Mouse (Mus musculus) lung, postnatal 10 days (tissue): ENCODE results near the gene Ush2a.

Source experiments
- DNase-seq: peaks from one replicate; pipeline ENCODE4 v3.0.0; 2021

The Ush2a gene

GRCm38 (mm10) chr1:188387820-188388471 lies 126.1 kb downstream of the Ush2a start:
- DNase-seq, result no peak

- no peak for DNase-seq
Observed at GRCm38 (mm10) chr1:188390080-188390479, 128.3 kb downstream of the Ush2a start.

GRCm38 (mm10) chr1:188407176-188407575 lies 145.4 kb downstream of the Ush2a start:
- DNase-seq, result no peak

GRCm38 (mm10) chr1:188407613-188408386 lies 146.0 kb downstream of the Ush2a start:
- DNase-seq, result no peak

- DNase-seq, result no peak
Observed at GRCm38 (mm10) chr1:188410547-188410946, 148.7 kb downstream of the Ush2a start.

GRCm38 (mm10) chr1:188420543-188420942 lies 158.7 kb downstream of the Ush2a start:
- no peak for DNase-seq

GRCm38 (mm10) chr1:188428172-188428571 lies 166.3 kb downstream of the Ush2a start:
- DNase-seq, result no peak

GRCm38 (mm10) chr1:188430689-188431088 lies 168.9 kb downstream of the Ush2a start:
- peak; percentile 6 for DNase-seq

GRCm38 (mm10) chr1:188447964-188448363 lies 186.1 kb downstream of the Ush2a start:
- no peak for DNase-seq

GRCm38 (mm10) chr1:188456466-188457175 lies 194.8 kb downstream of the Ush2a start:
- DNase-seq, result no peak

GRCm38 (mm10) chr1:188457221-188458008 lies 195.6 kb downstream of the Ush2a start:
- DNase-seq, result no peak

GRCm38 (mm10) chr1:188461203-188461602 lies 199.4 kb downstream of the Ush2a start:
- no peak for DNase-seq

- DNase-seq, result no peak
Observed at GRCm38 (mm10) chr1:188464653-188465052, 202.8 kb downstream of the Ush2a start.

- DNase-seq, result peak; percentile 14
Observed at GRCm38 (mm10) chr1:188468371-188468783, 206.6 kb downstream of the Ush2a start.

- DNase-seq, result no peak
Observed at GRCm38 (mm10) chr1:188504958-188505357, 243.1 kb downstream of the Ush2a start.

GRCm38 (mm10) chr1:188518792-188519191 lies 257.0 kb downstream of the Ush2a start:
- no peak for DNase-seq

- DNase-seq, result no peak
Observed at GRCm38 (mm10) chr1:188527451-188527850, 265.6 kb downstream of the Ush2a start.

GRCm38 (mm10) chr1:188529606-188530131 lies 267.8 kb downstream of the Ush2a start:
- no peak for DNase-seq

GRCm38 (mm10) chr1:188537021-188537420 lies 275.2 kb downstream of the Ush2a start:
- no peak for DNase-seq

GRCm38 (mm10) chr1:188539621-188540020 lies 277.8 kb downstream of the Ush2a start:
- DNase-seq, result no peak

- DNase-seq, result no peak
Observed at GRCm38 (mm10) chr1:188541492-188541891, 279.7 kb downstream of the Ush2a start.

- DNase-seq, result no peak
Observed at GRCm38 (mm10) chr1:188543364-188543763, 281.5 kb downstream of the Ush2a start.

GRCm38 (mm10) chr1:188549686-188550085 lies 287.9 kb downstream of the Ush2a start:
- no peak for DNase-seq
